Mouse (Mus musculus): Measurements from ENCODE around the gene Sox30. TPM values are rescaled to one million over a fixed set of nuclear protein-coding genes. Genes with fewer than 3 reads are reported as not detected.

Gene Sox30
- polyA plus RNA-seq, 1 experiment, result 0.11 TPM

DNA sequence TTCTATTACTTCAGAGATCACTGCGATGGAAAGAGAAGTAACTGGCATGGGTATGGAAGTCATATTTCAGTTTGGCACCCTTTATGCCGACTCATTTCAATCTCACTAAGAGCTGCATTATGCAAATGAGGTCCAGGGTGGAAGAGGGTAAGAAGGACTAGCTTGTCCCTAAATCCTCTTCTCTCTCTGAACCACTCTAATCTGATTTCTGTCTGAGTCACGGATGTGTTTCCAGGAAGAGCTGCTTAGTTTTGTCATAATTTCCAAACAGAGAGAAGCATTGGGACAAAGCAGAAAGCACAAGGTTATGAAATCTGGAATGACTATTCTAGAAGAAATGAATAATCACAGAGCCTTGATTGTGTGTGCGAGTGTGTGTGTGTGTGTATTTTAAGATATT, 13.2 kb upstream of the Sox30 start:
- Histone ChIP-seq H3K36me3 (ENCODE audit: control insufficient read depth, insufficient read depth, low read length) (no peaks in the 10 kb centered on the region), H3K4me3 (ENCODE audit: low read depth, low read length) (no peak overlapping the region), H3K4me1 (ENCODE audit: control insufficient read depth, insufficient read depth, insufficient read length, low read length) (no peaks in the 10 kb centered on the region), H3K27me3 (ENCODE audit: control insufficient read depth, insufficient read depth, low read length) (no peaks in the 10 kb centered on the region), H3K27ac (ENCODE audit: insufficient read depth, low read depth, low read length) (no peak overlapping the region)
- 72% methylated on average over 4 of the region's 4 CpGs for WGBS
- no peak for TF ChIP-seq CTCF (IDR thresholded peaks at IDR 0.05; ENCODE audit: extremely low read depth, insufficient read length, insufficient replicate concordance, low read depth, low read length)

- Histone ChIP-seq H3K4me3 (ENCODE audit: low read depth, low read length) (no peak overlapping the region), H3K27me3 (ENCODE audit: control insufficient read depth, insufficient read depth, low read length) (no peaks in the 10 kb centered on the region), H3K4me1 (ENCODE audit: control insufficient read depth, insufficient read depth, insufficient read length, low read length) (no peaks in the 10 kb centered on the region), H3K36me3 (ENCODE audit: control insufficient read depth, insufficient read depth, low read length) (no peaks in the 10 kb centered on the region), H3K27ac (ENCODE audit: insufficient read depth, low read depth, low read length) (no peak overlapping the region)
- TF ChIP-seq CTCF (IDR thresholded peaks at IDR 0.05; ENCODE audit: extremely low read depth, insufficient read length, insufficient replicate concordance, low read depth, low read length) (no peak), POLR2A (IDR thresholded peaks at IDR 0.05; ENCODE audit: low read depth, low read length) (no peak)
- WGBS, result 80% methylated on average over 3 of the region's 3 CpGs
These were observed 11.6 kb upstream of the Sox30 start for GRCm38 (mm10) chr11:45968466-45968865.

GRCm38 (mm10) chr11:45973635-45974034, 6.5 kb upstream of the Sox30 start:
- no peaks in the 10 kb centered on the region for H3K27me3 ChIP-seq (ENCODE audit: control insufficient read depth, insufficient read depth, low read length)
- H3K4me1 ChIP-seq (ENCODE audit: control insufficient read depth, insufficient read depth, insufficient read length, low read length), result no peaks in the 10 kb centered on the region
- 74% methylated on average over 5 of the region's 5 CpGs for WGBS

GRCm38 (mm10) chr11:45974466-45974865, 5.6 kb upstream of the Sox30 start:
- no peak for TF ChIP-seq CTCF (IDR thresholded peaks at IDR 0.05; ENCODE audit: extremely low read depth, insufficient read length, insufficient replicate concordance, low read depth, low read length)
- TF ChIP-seq POLR2A (IDR thresholded peaks at IDR 0.05; ENCODE audit: low read depth, low read length), result no peak
- Histone ChIP-seq H3K4me1 (ENCODE audit: control insufficient read depth, insufficient read depth, insufficient read length, low read length) (no peaks in the 10 kb centered on the region), H3K36me3 (ENCODE audit: control insufficient read depth, insufficient read depth, low read length) (no peaks in the 10 kb centered on the region), H3K27me3 (ENCODE audit: control insufficient read depth, insufficient read depth, low read length) (no peaks in the 10 kb centered on the region), H3K4me3 (ENCODE audit: low read depth, low read length) (no peak overlapping the region), H3K27ac (ENCODE audit: insufficient read depth, low read depth, low read length) (no peak overlapping the region)
- WGBS, result 84% methylated on average over 8 of the region's 8 CpGs

More at GRCm38 (mm10) chr11:45973635-45974034, 6.5 kb upstream of the Sox30 start:
- TF ChIP-seq POLR2A (IDR thresholded peaks at IDR 0.05; ENCODE audit: low read depth, low read length), result no peak
- no peak for TF ChIP-seq CTCF (IDR thresholded peaks at IDR 0.05; ENCODE audit: extremely low read depth, insufficient read length, insufficient replicate concordance, low read depth, low read length)
- Histone ChIP-seq H3K27ac (ENCODE audit: insufficient read depth, low read depth, low read length) (no peak overlapping the region), H3K4me3 (ENCODE audit: low read depth, low read length) (no peak overlapping the region), H3K36me3 (ENCODE audit: control insufficient read depth, insufficient read depth, low read length) (no peaks in the 10 kb centered on the region)

- Histone ChIP-seq H3K27ac (ENCODE audit: insufficient read depth, low read depth, low read length) (no peak overlapping the region), H3K4me1 (ENCODE audit: control insufficient read depth, insufficient read depth, insufficient read length, low read length) (peaks cover 1% of the 10 kb centered on the region; the same call in 1 of the 2 replicates), H3K36me3 (ENCODE audit: control insufficient read depth, insufficient read depth, low read length) (no peaks in the 10 kb centered on the region), H3K27me3 (ENCODE audit: control insufficient read depth, insufficient read depth, low read length) (peaks cover 14% of the 10 kb centered on the region), H3K4me3 (ENCODE audit: low read depth, low read length) (no peak overlapping the region)
- WGBS, result 77% methylated on average over 3 of the region's 3 CpGs
- TF ChIP-seq POLR2A (IDR thresholded peaks at IDR 0.05; ENCODE audit: low read depth, low read length), result no peak
- no peak for TF ChIP-seq CTCF (IDR thresholded peaks at IDR 0.05; ENCODE audit: extremely low read depth, insufficient read length, insufficient replicate concordance, low read depth, low read length)
These were observed 4.0 kb upstream of the Sox30 start for GRCm38 (mm10) chr11:45976061-45976460.

- TF ChIP-seq POLR2A (IDR thresholded peaks at IDR 0.05; ENCODE audit: low read depth, low read length) (no peak), CTCF (IDR thresholded peaks at IDR 0.05; ENCODE audit: extremely low read depth, insufficient read length, insufficient replicate concordance, low read depth, low read length) (no peak)
- H3K4me1 ChIP-seq (ENCODE audit: control insufficient read depth, insufficient read depth, insufficient read length, low read length), result peaks cover 1% of the 10 kb centered on the region; the same call in 1 of the 2 replicates
- no peaks in the 10 kb centered on the region for H3K36me3 ChIP-seq (ENCODE audit: control insufficient read depth, insufficient read depth, low read length)
- peak overlapping the region; percentile 66 for H3K4me3 ChIP-seq (ENCODE audit: low read depth, low read length)
- 51% methylated on average over 19 of the region's 19 CpGs for WGBS
- H3K27ac ChIP-seq (ENCODE audit: insufficient read depth, low read depth, low read length), result no peak overlapping the region
- peaks cover 17% of the 10 kb centered on the region for H3K27me3 ChIP-seq (ENCODE audit: control insufficient read depth, insufficient read depth, low read length)
These were observed 763 bp downstream of the Sox30 start for GRCm38 (mm10) chr11:45980893-45981253.

- Histone ChIP-seq H3K36me3 (ENCODE audit: control insufficient read depth, insufficient read depth, low read length) (no peaks in the 10 kb centered on the region), H3K27me3 (ENCODE audit: control insufficient read depth, insufficient read depth, low read length) (no peaks in the 10 kb centered on the region; the same call in 1 of the 2 replicates), H3K4me3 (ENCODE audit: low read depth, low read length) (no peak overlapping the region), H3K4me1 (ENCODE audit: control insufficient read depth, insufficient read depth, insufficient read length, low read length) (peaks cover 4% of the 10 kb centered on the region; the same call in 1 of the 2 replicates), H3K27ac (ENCODE audit: insufficient read depth, low read depth, low read length) (no peak overlapping the region)
- TF ChIP-seq POLR2A (IDR thresholded peaks at IDR 0.05; ENCODE audit: low read depth, low read length) (no peak), CTCF (IDR thresholded peaks at IDR 0.05; ENCODE audit: extremely low read depth, insufficient read length, insufficient replicate concordance, low read depth, low read length) (no peak)
- WGBS, result 10% methylated on average over 16 of the region's 16 CpGs
These were observed 11.5 kb downstream of the Sox30 start for GRCm38 (mm10) chr11:45991604-45992003.

Measured in small intestine, adult 2 months (tissue).